Mouse (Mus musculus): ENCODE data around the gene Alkbh1. TPM values are rescaled to one million over a fixed set of nuclear protein-coding genes. Genes with fewer than 3 reads are reported as not detected.

Gene Alkbh1
- total RNA-seq, 2 experiments from 2014 or later, result 16.5 to 16.8 TPM

- DNase-seq (ENCODE audit: low spot score in 2 of 2), result no peak
- intact Hi-C loops (cut with DNase I), result no loop called here
These were observed 21.9 kb downstream of the Alkbh1 start for GRCm38 (mm10) chr12:87421708-87422507.

GRCm38 (mm10) chr12:87419974-87420485 lies 23.8 kb downstream of the Alkbh1 start:
- intact Hi-C loops (cut with DNase I), result no loop called here
- no peak for DNase-seq (ENCODE audit: low spot score in 2 of 2)

- peak; percentile 15 to 22 for DNase-seq (ENCODE audit: low spot score in 2 of 2)
These were observed 24.9 kb downstream of the Alkbh1 start for GRCm38 (mm10) chr12:87418921-87419320.

GRCm38 (mm10) chr12:87416690-87417089 lies 27.1 kb downstream of the Alkbh1 start:
- intact Hi-C loops (cut with DNase I), result no loop called here
- peak in 1 of 2 experiments; percentile 43 for DNase-seq (ENCODE audit: low spot score in 2 of 2)

More at GRCm38 (mm10) chr12:87418921-87419320, 24.9 kb downstream of the Alkbh1 start:
- intact Hi-C loops (cut with DNase I), result no loop called here

- no peak for DNase-seq (ENCODE audit: low spot score in 2 of 2)
- intact Hi-C loops (cut with DNase I), result no loop called here
These were observed 28.5 kb downstream of the Alkbh1 start for GRCm38 (mm10) chr12:87415358-87415757.

- peak; percentile 64 to 74 for DNase-seq (ENCODE audit: low spot score in 2 of 2)
- intact Hi-C loops (cut with DNase I), result no loop called here
These were observed 30.5 kb downstream of the Alkbh1 start for GRCm38 (mm10) chr12:87413179-87413790.

GRCm38 (mm10) chr12:87410999-87411398 lies 32.8 kb downstream of the Alkbh1 start:
- intact Hi-C loops (cut with DNase I), result loop anchor here (2.0 kb wide), 1 partner anchor 22 kb away; the partner anchor contains the start of gene Sptlc2

GRCm38 (mm10) chr12:87409123-87409522 lies 34.7 kb downstream of the Alkbh1 start:
- intact Hi-C loops (cut with DNase I), result no loop called here
- DNase-seq (ENCODE audit: low spot score in 2 of 2), result no peak

More at GRCm38 (mm10) chr12:87410999-87411398, 32.8 kb downstream of the Alkbh1 start:
- peak in 1 of 2 experiments; percentile 22 for DNase-seq (ENCODE audit: low spot score in 2 of 2)

GRCm38 (mm10) chr12:87407869-87408605 lies 35.8 kb downstream of the Alkbh1 start:
- intact Hi-C loops (cut with DNase I), result no loop called here
- DNase-seq (ENCODE audit: low spot score in 2 of 2), result no peak

GRCm38 (mm10) chr12:87405721-87406120 lies 38.1 kb downstream of the Alkbh1 start:
- intact Hi-C loops (cut with DNase I), result no loop called here
- DNase-seq (ENCODE audit: low spot score in 2 of 2), result no peak

GRCm38 (mm10) chr12:87405165-87405564 lies 38.7 kb downstream of the Alkbh1 start:
- intact Hi-C loops (cut with DNase I), result no loop called here
- DNase-seq (ENCODE audit: low spot score in 2 of 2), result no peak

- DNase-seq (ENCODE audit: low spot score in 2 of 2), result no peak
- intact Hi-C loops (cut with DNase I), result no loop called here
These were observed 41.9 kb downstream of the Alkbh1 start for GRCm38 (mm10) chr12:87401883-87402282.

GRCm38 (mm10) chr12:87399119-87399819 lies 44.5 kb downstream of the Alkbh1 start:
- DNase-seq (ENCODE audit: low spot score in 2 of 2), result no peak
- intact Hi-C loops (cut with DNase I), result no loop called here

- DNase-seq (ENCODE audit: low spot score in 2 of 2), result no peak
- intact Hi-C loops (cut with DNase I), result no loop called here
These were observed 45.9 kb downstream of the Alkbh1 start for GRCm38 (mm10) chr12:87397811-87398417.

- no peak for DNase-seq (ENCODE audit: low spot score in 2 of 2)
- intact Hi-C loops (cut with DNase I), result no loop called here
These were observed 46.7 kb downstream of the Alkbh1 start for GRCm38 (mm10) chr12:87397126-87397525.

- intact Hi-C loops (cut with DNase I), result no loop called here
- DNase-seq (ENCODE audit: low spot score in 2 of 2), result no peak
These were observed 49.5 kb downstream of the Alkbh1 start for GRCm38 (mm10) chr12:87394316-87394715.

- no peak for DNase-seq (ENCODE audit: low spot score in 2 of 2)
- intact Hi-C loops (cut with DNase I), result no loop called here
These were observed 50.2 kb downstream of the Alkbh1 start for GRCm38 (mm10) chr12:87393447-87394145.

- no peak for DNase-seq (ENCODE audit: low spot score in 2 of 2)
These were observed 52.5 kb downstream of the Alkbh1 start for GRCm38 (mm10) chr12:87391355-87391754.

More at GRCm38 (mm10) chr12:87391355-87391754, 52.5 kb downstream of the Alkbh1 start:
- intact Hi-C loops (cut with DNase I), result no loop called here

Data from left cerebral cortex, postnatal 25 days (tissue).